Mouse (Mus musculus) myocyte (in vitro differentiated cells): ENCODE data around the gene Slco1b2.

ENCODE experiments used
- E2F4 ChIP-seq: IDR thresholded peaks from one replicate; pipeline ENCODE4 v1.6.1; 2011; ENCODE audit warnings: mild to moderate bottlenecking, control low read depth, moderate library complexity; ENCODE audit not compliant: insufficient read depth
- MYOD1 ChIP-seq, 3 experiments: IDR thresholded peaks; one replicate each; pipeline ENCODE4 v1.6.1; 2011; ENCODE audit warnings: control low read depth in 2 of 3, low read depth in 2 of 3, mild to moderate bottlenecking in 2 of 3, moderate library complexity in 1 of 3; ENCODE audit not compliant: insufficient read length in 2 of 3, control insufficient read depth in 1 of 3
- POLR2A ChIP-seq: IDR thresholded peaks from one replicate; pipeline ENCODE4 v1.6.1; 2011; ENCODE audit warnings: low read depth, mild to moderate bottlenecking, control low read depth, moderate library complexity; ENCODE audit not compliant: insufficient read length
- SRF ChIP-seq: IDR thresholded peaks from one replicate; pipeline ENCODE4 v1.6.1; 2011; ENCODE audit warnings: low read depth; ENCODE audit not compliant: control insufficient read depth, insufficient read length

- TF ChIP-seq SRF: no peak
- TF ChIP-seq E2F4: no peak
- no peak for TF ChIP-seq POLR2A
- no peak for TF ChIP-seq MYOD1 (IDR thresholded peaks at IDR 0.05; ENCODE audit: control insufficient read depth in 1 of 3, insufficient read length in 2 of 3, low read depth in 2 of 3)
These were observed 39.3 kb upstream of the Slco1b2 start for GRCm38 (mm10) chr6:141590002-141590401.
